Mouse (Mus musculus) ES-E14 (cell line): ENCODE data around the gene Sdc3. TPM values are rescaled to one million over a fixed set of nuclear protein-coding genes. Genes with fewer than 3 reads are reported as not detected.

ENCODE experiments used
- DNase-seq: peaks from one replicate; pipeline ENCODE4 v3.0.0-alpha.2; 2013; ENCODE audit warnings: low read depth, low spot score
- H3K27ac ChIP-seq: 2 replicates; pipeline ENCODE4 v1.5.1; 2012; ENCODE audit warnings: low read depth, mild to moderate bottlenecking, low read length, moderate library complexity, mixed read lengths; ENCODE audit not compliant: poor library complexity, insufficient read depth, severe bottlenecking
- H3K36me3 ChIP-seq: 2 replicates; pipeline ENCODE4 v1.6.1; 2012; ENCODE audit warnings: mild to moderate bottlenecking, low read length, moderate library complexity, mixed read lengths; ENCODE audit not compliant: control insufficient read depth, poor library complexity, insufficient read depth, severe bottlenecking
- H3K4me1 ChIP-seq, 2 experiments: fragments of 150-350 bp in 1 of 2; sonication (generic) in 1 of 2; 2 replicates each; pipeline ENCODE4 v1.6.1; 2012; ENCODE audit warnings: low read length in 2 of 2, mild to moderate bottlenecking in 1 of 2, mixed read lengths in 1 of 2; ENCODE audit not compliant: control insufficient read depth in 2 of 2, insufficient read depth in 2 of 2, poor library complexity in 1 of 2
- H3K4me3 ChIP-seq, 2 experiments: fragments of 150-350 bp in 1 of 2; sonication (generic) in 1 of 2; 2 replicates each; pipeline ENCODE4 v1.5.1; 2012; ENCODE audit warnings: low read length in 2 of 2, low read depth in 1 of 2, mild to moderate bottlenecking in 1 of 2, mixed read lengths in 1 of 2; ENCODE audit not compliant: insufficient read depth in 1 of 2, poor library complexity in 1 of 2, severe bottlenecking in 1 of 2
- H3K9ac ChIP-seq: 2 replicates; pipeline ENCODE4 v1.6.1; 2012; ENCODE audit warnings: low read depth, mild to moderate bottlenecking, low read length, mixed read lengths; ENCODE audit not compliant: poor library complexity, insufficient read depth, severe bottlenecking
- H3K9me3 ChIP-seq: fragments of 150-350 bp; sonication (generic); 2 replicates; pipeline ENCODE4 v1.6.1; 2012; ENCODE audit warnings: low read depth, mild to moderate bottlenecking, low read length; ENCODE audit not compliant: control insufficient read depth, insufficient read depth
- CHD2 ChIP-seq: IDR thresholded peaks from 2 replicates; pipeline ENCODE4 v1.6.1; 2014; ENCODE audit warnings: mild to moderate bottlenecking, low read depth, low read length, inconsistent platforms
- HCFC1 ChIP-seq: IDR thresholded peaks from 2 replicates; pipeline ENCODE4 v1.6.1; 2012; ENCODE audit warnings: low read length, inconsistent platforms, borderline replicate concordance; ENCODE audit not compliant: insufficient read depth
- MAFK ChIP-seq: IDR thresholded peaks from 2 replicates; pipeline ENCODE4 v1.6.1; 2014; ENCODE audit warnings: mild to moderate bottlenecking, low read depth, low read length, inconsistent platforms; ENCODE audit not compliant: insufficient read depth
- ZC3H11A ChIP-seq: IDR thresholded peaks from 2 replicates; pipeline ENCODE4 v1.6.1; 2012; ENCODE audit warnings: low read depth, mild to moderate bottlenecking, inconsistent platforms, low read length, borderline replicate concordance
- ZNF384 ChIP-seq: IDR thresholded peaks from 2 replicates; pipeline ENCODE4 v1.6.1; 2012; ENCODE audit warnings: low read depth, low read length, inconsistent platforms
- in situ Hi-C, 2 experiments: fragments of 600-800 bp; cut with MboI; formaldehyde crosslinking; loops; one replicate each; pipeline ENCODE4 v1.15.1; 2025; ENCODE audit warnings: low sequenced_read_pairs in 2 of 2, inconsistent platforms in 1 of 2; ENCODE audit not compliant: unreplicated experiment in 2 of 2
- total RNA-seq: library from RNA; depleted of rRNA; stranded (reverse); fragments of 300-350 nt; gene quantifications from 2 replicates; pipeline ENCODE4 v1.2.3, GENCODE M21; 2012

Sdc3 gene
- total RNA-seq, 1 experiment: 8.7 TPM

GRCm38 (mm10) chr4:130804292-130804691, 12.0 kb downstream of the Sdc3 start:
- H3K9me3 ChIP-seq: no peaks in the 10 kb centered on the region
- no peak for DNase-seq
- H3K27ac ChIP-seq: no peak overlapping the region
- no peak overlapping the region for H3K4me3 ChIP-seq
- TF ChIP-seq HCFC1: no peak
- no peak for TF ChIP-seq MAFK
- TF ChIP-seq CHD2: no peak
- no peak for TF ChIP-seq ZC3H11A
- TF ChIP-seq ZNF384: no peak
- no peak overlapping the region for H3K9ac ChIP-seq
- H3K36me3 ChIP-seq: no peaks in the 10 kb centered on the region
- in situ Hi-C loops: no loop called here
- H3K4me1 ChIP-seq: peaks cover 0 to 3% of the 10 kb centered on the region in 2 experiments; a peak in 2 of 4 replicates

GRCm38 (mm10) chr4:130804771-130805361, 12.5 kb downstream of the Sdc3 start:
- Histone ChIP-seq H3K9me3 (no peaks in the 10 kb centered on the region), H3K9ac (no peak overlapping the region), H3K27ac (no peak overlapping the region), H3K4me3 (no peak overlapping the region), H3K36me3 (no peaks in the 10 kb centered on the region), H3K4me1 (peaks cover 0 to 3% of the 10 kb centered on the region in 2 experiments; a peak in 2 of 4 replicates)
- TF ChIP-seq ZNF384 (no peak), HCFC1 (no peak)
- in situ Hi-C loops: no loop called here
- no peak for DNase-seq

- no peak for TF ChIP-seq ZNF384
- TF ChIP-seq ZC3H11A: no peak
- no peak for TF ChIP-seq MAFK
- Histone ChIP-seq H3K9ac (no peak overlapping the region), H3K27ac (no peak overlapping the region), H3K9me3 (no peaks in the 10 kb centered on the region), H3K4me3 (no peak overlapping the region), H3K36me3 (no peaks in the 10 kb centered on the region), H3K4me1 (peaks cover 0 to 3% of the 10 kb centered on the region in 2 experiments; a peak in 2 of 4 replicates)
- in situ Hi-C loops: no loop called here
- DNase-seq: no peak
Observed at GRCm38 (mm10) chr4:130805746-130806145, 13.4 kb downstream of the Sdc3 start.

- TF ChIP-seq ZNF384: no peak
- no peak for TF ChIP-seq ZC3H11A
- TF ChIP-seq HCFC1: no peak
- TF ChIP-seq CHD2: no peak
- no peak for TF ChIP-seq MAFK
- Histone ChIP-seq H3K4me1 (peaks cover 0 to under 1% of the 10 kb centered on the region in 2 experiments; a peak in 1 of 4 replicates), H3K4me3 (no peak overlapping the region), H3K9ac (no peak overlapping the region), H3K27ac (no peak overlapping the region), H3K9me3 (no peaks in the 10 kb centered on the region), H3K36me3 (no peaks in the 10 kb centered on the region)
- DNase-seq: no peak
- in situ Hi-C loops: no loop called here
Observed at GRCm38 (mm10) chr4:130806746-130807145, 14.4 kb downstream of the Sdc3 start.

GRCm38 (mm10) chr4:130809784-130810183, 17.4 kb downstream of the Sdc3 start:
- Histone ChIP-seq H3K9ac (no peak overlapping the region), H3K9me3 (no peaks in the 10 kb centered on the region), H3K4me1 (no peaks in the 10 kb centered on the region), H3K4me3 (no peak overlapping the region), H3K36me3 (no peaks in the 10 kb centered on the region), H3K27ac (no peak overlapping the region)
- in situ Hi-C loops: no loop called here
- TF ChIP-seq MAFK (no peak), HCFC1 (no peak), CHD2 (no peak), ZNF384 (no peak), ZC3H11A (no peak)
- no peak for DNase-seq
